ENCODE assay signal across 19 mouse cellular contexts in the genomic region with DNA sequence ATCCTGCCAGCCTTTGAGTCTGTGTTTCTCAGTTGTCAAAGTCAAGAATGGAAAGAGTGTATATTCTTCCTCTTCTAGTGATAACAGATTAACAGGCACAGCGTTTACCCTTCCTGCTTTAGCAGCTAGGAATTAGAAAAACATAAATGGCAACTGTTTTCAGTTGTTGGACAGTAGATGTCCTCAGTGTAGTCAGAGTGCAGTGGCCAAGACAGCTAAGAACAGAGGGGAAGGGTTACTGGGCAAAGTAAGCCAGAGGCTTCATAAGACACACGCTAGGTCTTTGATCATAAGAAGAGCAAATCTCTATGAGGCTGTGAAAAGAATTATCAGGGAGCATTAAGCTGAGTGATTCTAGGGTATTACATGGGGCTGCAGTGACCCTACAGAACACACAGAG.
DNase-seq lines count a peak whose midpoint lies in the region; ATAC-seq lines count a peak whose summit lies in the region.
"Had no signal": no experiment of that assay in that cellular context is flagged by ENCODE, and none has a peak within 500 bp of the region (broad histone marks: within the 10 kb centered on the region; RNA-seq: fewer than 3 reads in every experiment).

No protein-coding gene starts in this region.

- no peaks in the 10 kb centered on the region for H3K27me3 ChIP-seq in midbrain, embryonic 11.5 days (ENCODE audit: control insufficient read depth, insufficient read depth, low read length)
- no peaks in the 10 kb centered on the region for H3K27me3 ChIP-seq in midbrain, embryonic 10.5 days (ENCODE audit: low read depth, poor library complexity, severe bottlenecking)

- no peak overlapping the region for H3K27ac ChIP-seq in midbrain, embryonic 11.5 days (ENCODE audit: low read depth, low read length)
- no peak overlapping the region for H3K27ac ChIP-seq in midbrain, embryonic 10.5 days (replicated peaks)

- no peaks in the 10 kb centered on the region for H3K9me3 ChIP-seq in midbrain, embryonic 11.5 days (ENCODE audit: control insufficient read depth, low read length)
- H3K9me3 ChIP-seq in midbrain, embryonic 10.5 days (replicated peaks): no peaks in the 10 kb centered on the region
- H3K9me3 ChIP-seq: G1E had no signal

- no peaks in the 10 kb centered on the region for H3K4me1 ChIP-seq in midbrain, embryonic 11.5 days (ENCODE audit: control insufficient read depth, insufficient read depth, low read length)
- no peaks in the 10 kb centered on the region for H3K4me1 ChIP-seq in midbrain, embryonic 10.5 days

- H3K36me3 ChIP-seq in midbrain, embryonic 11.5 days (ENCODE audit: control insufficient read depth, insufficient read depth, low read length): no peaks in the 10 kb centered on the region
- no peaks in the 10 kb centered on the region for H3K36me3 ChIP-seq in midbrain, embryonic 10.5 days
- H3K36me3 ChIP-seq: G1E had no signal

- no peak for ATAC-seq in midbrain, embryonic 11.5 days (ENCODE audit: low FRiP score)
- ATAC-seq: activated CD4-positive, CD25-positive, alpha-beta regulatory T cell, adult 4 months; CD4-positive, CD25-positive, alpha-beta regulatory T cell, adult 4 months; Patski had no signal

- H3K9ac ChIP-seq in midbrain, embryonic 11.5 days (ENCODE audit: low read length): no peak overlapping the region

- no peak overlapping the region for H3K4me2 ChIP-seq in midbrain, embryonic 11.5 days

- no peak overlapping the region for H3K4me3 ChIP-seq in midbrain, embryonic 11.5 days (ENCODE audit: low read depth, low read length)
- H3K4me3 ChIP-seq in midbrain, embryonic 10.5 days: no peak overlapping the region

- DNase-seq in midbrain, embryonic 11.5 days (ENCODE audit: low spot score, missing footprints): peak; percentile 64
- DNase-seq in midbrain, embryonic 10.5 days (ENCODE audit: low spot score): no peak
- DNase-seq in adipocyte (ENCODE audit: low spot score): peak; percentile 56
- DNase-seq in heart, postnatal 4 days: no peak
- DNase-seq: adrenal gland, adult 2 months; adrenal gland, adult 8-10 months; adrenal gland, postnatal 10 days; adrenal gland, postnatal 14 days; adrenal gland, postnatal 25 days; adrenal gland, postnatal 36 days; B cell, adult 2 months; cerebellum, adult 11 months; cerebellum, adult 11-12 months; cerebellum, adult 18-20 months; cerebellum, adult 2 months had no signal

- WGBS in midbrain, embryonic 11.5 days: 74% methylated on average over 2 of the region's 2 CpGs
- WGBS in midbrain, embryonic 10.5 days: 84% methylated on average over 2 of the region's 2 CpGs

Comparison
In these comparisons a context has a peak if more than half of its experiments do, and no peak if none do; other contexts are left out.
1. DNase-seq: peak in midbrain, embryonic 11.5 days (single experiment) and adipocyte (single experiment); none in midbrain, embryonic 10.5 days (single experiment) and heart, postnatal 4 days (single experiment).